Mouse (Mus musculus) stomach, postnatal 0 days (tissue): ENCODE measurements around the gene Opn4.

Source experiments
- CTCF ChIP-seq: IDR thresholded peaks from 2 replicates; pipeline ENCODE4 v1.5.1; 2016; ENCODE audit warnings: antibody characterized with exemption, low read depth, mild to moderate bottlenecking, moderate library complexity
- EP300 ChIP-seq: optimal IDR thresholded peaks from 2 replicates; pipeline ENCODE3; 2016; ENCODE audit warnings: antibody characterized with exemption

GRCm38 (mm10) chr14:34595596-34596255, 4.2 kb downstream of the Opn4 start:
- TF ChIP-seq CTCF (peak; percentile 44), EP300 (no peak)
